Mouse (Mus musculus) stomach, postnatal 0 days (tissue): ENCODE results near the gene Zbtb5. TPM values are rescaled to one million over a fixed set of nuclear protein-coding genes. Genes with fewer than 3 reads are reported as not detected.
"Not testable (repeated sequence)": the region's sequence is repeated elsewhere in the genome, so short reads cannot be mapped to it uniquely, and the experiment has no call there.

ENCODE experiments used
- ATAC-seq: fragments of 200-750 bp; cut with Nextera tagmentation; 2 replicates; pipeline ENCODE4 v1.8.0; 2017; ENCODE audit not compliant: low FRiP score, low TSS enrichment
- DNase-seq: peaks from one replicate; pipeline ENCODE4 v3.0.0-alpha.2; 2016; ENCODE audit warnings: low spot score
- H3K27ac ChIP-seq: fragments of 300-500 bp; sonication (generic); replicated peaks from 2 replicates; pipeline ENCODE4 v1.5.1; 2014; ENCODE audit warnings: mild to moderate bottlenecking, control low read depth
- H3K27me3 ChIP-seq: fragments of 300-500 bp; sonication (generic); 2 replicates; pipeline ENCODE4 v1.6.1; 2014; ENCODE audit warnings: low read length; ENCODE audit not compliant: control insufficient read depth, insufficient read depth
- H3K36me3 ChIP-seq: fragments of 300-500 bp; sonication (generic); 2 replicates; pipeline ENCODE4 v1.6.1; 2014; ENCODE audit warnings: low read length, mixed read lengths; ENCODE audit not compliant: control insufficient read depth, insufficient read depth
- H3K4me1 ChIP-seq: fragments of 300-500 bp; sonication (generic); replicated peaks from 2 replicates; pipeline ENCODE4 v1.6.1; 2014; ENCODE audit warnings: antibody characterized with exemption; ENCODE audit not compliant: control insufficient read depth, insufficient read depth
- H3K4me2 ChIP-seq: fragments of 300-500 bp; sonication (generic); replicated peaks from 2 replicates; pipeline ENCODE4 v1.6.1; 2014; ENCODE audit warnings: low read depth, mild to moderate bottlenecking, control low read depth, moderate library complexity
- H3K4me3 ChIP-seq: fragments of 300-500 bp; sonication (generic); 2 replicates; pipeline ENCODE4 v1.5.1; 2014; ENCODE audit warnings: low read depth, low read length, control low read depth
- H3K9ac ChIP-seq: fragments of 300-500 bp; sonication (generic); 2 replicates; pipeline ENCODE4 v1.6.1; 2014; ENCODE audit warnings: mild to moderate bottlenecking, low read length, control low read depth, mixed read lengths
- H3K9me3 ChIP-seq: fragments of 300-500 bp; sonication (generic); 2 replicates; pipeline ENCODE4 v1.6.1; 2016; ENCODE audit warnings: low read length; ENCODE audit not compliant: control insufficient read depth
- CTCF ChIP-seq: IDR thresholded peaks from 2 replicates; pipeline ENCODE4 v1.5.1; 2016; ENCODE audit warnings: antibody characterized with exemption, low read depth, mild to moderate bottlenecking, moderate library complexity
- EP300 ChIP-seq: optimal IDR thresholded peaks from 2 replicates; pipeline ENCODE3; 2016; ENCODE audit warnings: antibody characterized with exemption
- WGBS: fragments of 180-500 bp; shearing (Covaris S2); extraction: QIAGEN DNeasy Blood & Tissue Kit; methylation state at CpG from one replicate; pipeline ENCODE4 v1.1.7; 2014; 5-methylcytosine and 5-hydroxymethylcytosine counted together
- polyA plus RNA-seq: library from polyadenylated mRNA; unstranded; fragments of >200 nt; fragmentation: Nextera tagmentation; extraction: Ambion mirVana; gene quantifications from 2 replicates; pipeline ENCODE4 v1.2.1, GENCODE M21; 2015

Zbtb5 gene
- polyA plus RNA-seq, 1 experiment from 2014 or later, result 9.7 TPM

- Histone ChIP-seq H3K4me3 (no peak overlapping the region), H3K4me2 (no peak overlapping the region), H3K36me3 (peaks cover 3% of the 10 kb centered on the region; the same call in 1 of the 2 replicates), H3K27me3 (no peaks in the 10 kb centered on the region), H3K4me1 (no peaks in the 10 kb centered on the region), H3K27ac (no peak overlapping the region), H3K9me3 (no peaks in the 10 kb centered on the region), H3K9ac (no peak overlapping the region)
- DNase-seq (no peak), ATAC-seq (no peak)
- TF ChIP-seq EP300 (no peak), CTCF (no peak)
- WGBS, result 61% methylated on average over 7 of the region's 7 CpGs
Observed at GRCm38 (mm10) chr4:45040795-45041194, 28.6 kb upstream of the Zbtb5 start.

- WGBS, result 83% methylated on average over 7 of the region's 7 CpGs
- H3K27me3 ChIP-seq, H3K9me3 ChIP-seq, H3K4me3 ChIP-seq, H3K4me2 ChIP-seq, ATAC-seq, H3K27ac ChIP-seq, H3K36me3 ChIP-seq, DNase-seq, H3K9ac ChIP-seq, H3K4me1 ChIP-seq: not testable (repeated sequence)
Observed at GRCm38 (mm10) chr4:45039546-45039945, 27.3 kb upstream of the Zbtb5 start.

GRCm38 (mm10) chr4:45038879-45039278 lies 26.7 kb upstream of the Zbtb5 start:
- not testable (repeated sequence) for ATAC-seq, H3K4me2 ChIP-seq, H3K27me3 ChIP-seq, H3K4me3 ChIP-seq, DNase-seq, H3K4me1 ChIP-seq, H3K9me3 ChIP-seq, H3K36me3 ChIP-seq, H3K27ac ChIP-seq, H3K9ac ChIP-seq
- 56% methylated on average over 8 of the region's 8 CpGs for WGBS
- peak; percentile 48 for TF ChIP-seq CTCF

GRCm38 (mm10) chr4:45037455-45038410 lies 25.5 kb upstream of the Zbtb5 start:
- TF ChIP-seq CTCF (no peak), EP300 (no peak)
- Histone ChIP-seq H3K27ac (no peak overlapping the region), H3K9me3 (no peaks in the 10 kb centered on the region), H3K27me3 (no peaks in the 10 kb centered on the region), H3K4me2 (no peak overlapping the region), H3K4me3 (no peak overlapping the region), H3K4me1 (no peaks in the 10 kb centered on the region; the same call in 1 of the 2 replicates), H3K9ac (no peak overlapping the region), H3K36me3 (no peaks in the 10 kb centered on the region)
- ATAC-seq (no peak), DNase-seq (no peak)
- WGBS, result 87% methylated on average over 13 of the region's 13 CpGs

GRCm38 (mm10) chr4:45036571-45036970 lies 24.4 kb upstream of the Zbtb5 start:
- TF ChIP-seq EP300, result no peak
- no peak for TF ChIP-seq CTCF
- Histone ChIP-seq H3K9ac (no peak overlapping the region), H3K4me2 (no peak overlapping the region), H3K9me3 (no peaks in the 10 kb centered on the region), H3K27me3 (no peaks in the 10 kb centered on the region), H3K4me3 (no peak overlapping the region), H3K36me3 (peaks cover 2% of the 10 kb centered on the region; the same call in 1 of the 2 replicates), H3K4me1 (no peaks in the 10 kb centered on the region; the same call in 1 of the 2 replicates), H3K27ac (no peak overlapping the region)
- no peak for ATAC-seq
- WGBS, result 78% methylated on average over 5 of the region's 5 CpGs
- no peak for DNase-seq

GRCm38 (mm10) chr4:45036048-45036447 lies 23.8 kb upstream of the Zbtb5 start:
- ATAC-seq (no peak), DNase-seq (no peak)
- Histone ChIP-seq H3K27ac (no peak overlapping the region), H3K9me3 (no peaks in the 10 kb centered on the region), H3K36me3 (peaks cover 3% of the 10 kb centered on the region; the same call in 1 of the 2 replicates), H3K4me3 (no peak overlapping the region), H3K4me2 (no peak overlapping the region), H3K27me3 (no peaks in the 10 kb centered on the region), H3K9ac (no peak overlapping the region), H3K4me1 (no peaks in the 10 kb centered on the region; the same call in 1 of the 2 replicates)
- WGBS, result 90% methylated on average over 10 of the region's 10 CpGs
- TF ChIP-seq EP300, result no peak
- no peak for TF ChIP-seq CTCF
